Comparison of ENCODE assay signal across 24 mouse cellular contexts in the genomic region with DNA sequence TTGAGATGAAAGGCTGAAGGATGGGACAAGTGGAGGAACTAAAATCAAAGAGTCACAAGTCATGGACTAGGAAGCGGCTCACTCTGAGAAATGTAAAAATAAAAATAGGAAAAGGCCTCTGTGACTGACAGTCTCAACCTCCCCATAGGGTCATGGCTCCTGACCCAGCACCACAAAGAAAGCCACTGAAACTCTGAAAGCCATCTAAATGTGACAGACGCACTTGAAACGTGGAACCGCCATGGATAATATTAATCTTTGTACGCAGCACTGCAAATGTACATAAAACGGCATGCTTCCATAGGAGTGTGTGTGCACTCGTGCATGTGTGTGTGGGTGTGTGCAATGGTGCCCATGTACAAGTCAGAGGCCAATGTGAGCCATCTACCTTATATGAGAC. TPM values are rescaled to one million over a fixed set of nuclear protein-coding genes. Genes with fewer than 3 reads are reported as not detected.
DNase-seq lines count a peak whose midpoint lies in the region; ATAC-seq and TF ChIP-seq lines count a peak whose summit lies in the region.
"Had no signal": no experiment of that assay in that cellular context is flagged by ENCODE, and none has a peak within 500 bp of the region (broad histone marks: within the 10 kb centered on the region; RNA-seq: fewer than 3 reads in every experiment).

No protein-coding gene starts in this region.

- no peaks in the 10 kb centered on the region for H3K9me3 ChIP-seq in heart, embryonic 11.5 days (replicated peaks; ENCODE audit: control insufficient read depth, low read length)
- no peaks in the 10 kb centered on the region for H3K9me3 ChIP-seq in heart, embryonic 12.5 days (replicated peaks)
- H3K9me3 ChIP-seq in heart, embryonic 16.5 days (replicated peaks; ENCODE audit: control insufficient read depth, low read length) = no peaks in the 10 kb centered on the region
- no peaks in the 10 kb centered on the region for H3K9me3 ChIP-seq in midbrain, embryonic 11.5 days (ENCODE audit: control insufficient read depth, low read length)
- no peaks in the 10 kb centered on the region for H3K9me3 ChIP-seq in midbrain, postnatal 0 days (ENCODE audit: low read length)
- H3K9me3 ChIP-seq: embryonic facial prominence, embryonic 10.5 days; embryonic facial prominence, embryonic 12.5 days; forebrain, embryonic 13.5 days had no signal

- no peak for ATAC-seq in heart, embryonic 11.5 days (replicated peaks; ENCODE audit: insufficient number of reproducible peaks, low FRiP score, low TSS enrichment)
- ATAC-seq in heart, embryonic 12.5 days (ENCODE audit: insufficient number of reproducible peaks, low FRiP score) = no peak
- ATAC-seq in heart, embryonic 16.5 days (replicated peaks; ENCODE audit: extremely low read depth, insufficient read depth, low FRiP score) = no peak
- no peak for ATAC-seq in midbrain, embryonic 11.5 days (ENCODE audit: low FRiP score)
- no peak for ATAC-seq in midbrain, postnatal 0 days (ENCODE audit: low FRiP score)
- ATAC-seq: activated CD4-positive, CD25-positive, alpha-beta regulatory T cell, adult 4 months; CD4-positive, CD25-positive, alpha-beta regulatory T cell, adult 4 months; forebrain, embryonic 13.5 days; Patski had no signal

- 88% methylated on average over 7 of the region's 7 CpGs for WGBS in heart, embryonic 11.5 days (ENCODE audit: insufficient replicate concordance)
- 85% methylated on average over 7 of the region's 7 CpGs for WGBS in heart, embryonic 12.5 days
- WGBS in heart, embryonic 16.5 days = 88% methylated on average over 7 of the region's 7 CpGs
- WGBS in heart, adult 2 months = 95% methylated on average over 7 of the region's 7 CpGs
- WGBS in midbrain, embryonic 11.5 days = 91% methylated on average over 7 of the region's 7 CpGs
- 91% methylated on average over 7 of the region's 7 CpGs for WGBS in midbrain, postnatal 0 days

- no peak for TF ChIP-seq EP300 in heart, adult 2 months (IDR thresholded peaks at IDR 0.05; ENCODE audit: insufficient read depth, low read depth, low read length)

- no peak overlapping the region for H3K9ac ChIP-seq in heart, embryonic 11.5 days (ENCODE audit: low read depth, low read length)
- H3K9ac ChIP-seq in heart, embryonic 12.5 days = no peak overlapping the region
- H3K9ac ChIP-seq in heart, embryonic 16.5 days (ENCODE audit: low read length) = no peak overlapping the region
- no peak overlapping the region for H3K9ac ChIP-seq in heart, adult 2 months (ENCODE audit: low read depth, low read length)
- no peak overlapping the region for H3K9ac ChIP-seq in midbrain, embryonic 11.5 days (ENCODE audit: low read length)
- no peak overlapping the region for H3K9ac ChIP-seq in midbrain, postnatal 0 days (replicated peaks; ENCODE audit: low read length, poor library complexity, severe bottlenecking)
- H3K9ac ChIP-seq: embryonic facial prominence, embryonic 12.5 days; forebrain, embryonic 13.5 days had no signal

- H3K4me1 ChIP-seq in heart, embryonic 11.5 days (ENCODE audit: control insufficient read depth, insufficient read depth, low read length) = peaks cover 58% of the 10 kb centered on the region
- H3K4me1 ChIP-seq in heart, embryonic 12.5 days (replicated peaks) = peaks cover 85% of the 10 kb centered on the region
- peaks cover 69% of the 10 kb centered on the region for H3K4me1 ChIP-seq in heart, embryonic 16.5 days (ENCODE audit: control insufficient read depth, insufficient read depth, low read length)
- H3K4me1 ChIP-seq in heart, adult 2 months (ENCODE audit: control insufficient read depth, insufficient read depth, low read length) = peaks cover 20% of the 10 kb centered on the region
- peaks cover 20% of the 10 kb centered on the region for H3K4me1 ChIP-seq in midbrain, embryonic 11.5 days (ENCODE audit: control insufficient read depth, insufficient read depth, low read length)
- no peaks in the 10 kb centered on the region; the same call in 1 of the 2 replicates for H3K4me1 ChIP-seq in midbrain, postnatal 0 days (ENCODE audit: insufficient read depth, low read length)

- no peak overlapping the region for H3K4me2 ChIP-seq in heart, embryonic 11.5 days
- H3K4me2 ChIP-seq in heart, embryonic 12.5 days = no peak overlapping the region
- H3K4me2 ChIP-seq in heart, embryonic 16.5 days (ENCODE audit: low read depth, low read length) = no peak overlapping the region
- no peak overlapping the region for H3K4me2 ChIP-seq in midbrain, embryonic 11.5 days
- H3K4me2 ChIP-seq in midbrain, postnatal 0 days (ENCODE audit: low read depth, low read length, poor library complexity, severe bottlenecking) = no peak overlapping the region
- H3K4me2 ChIP-seq: embryonic facial prominence, embryonic 12.5 days; forebrain, embryonic 13.5 days had no signal

- TF ChIP-seq POLR2A in heart, adult 2 months (IDR thresholded peaks at IDR 0.05; ENCODE audit: insufficient read depth, low read depth, low read length) = no peak

- H3K4me3 ChIP-seq in heart, embryonic 11.5 days (ENCODE audit: low read depth, low read length) = no peak overlapping the region
- no peak overlapping the region for H3K4me3 ChIP-seq in heart, embryonic 12.5 days
- no peak overlapping the region for H3K4me3 ChIP-seq in heart, embryonic 16.5 days (ENCODE audit: low read length)
- H3K4me3 ChIP-seq in heart, adult 2 months = no peak overlapping the region
- no peak overlapping the region for H3K4me3 ChIP-seq in midbrain, embryonic 11.5 days (ENCODE audit: low read depth, low read length)
- no peak overlapping the region for H3K4me3 ChIP-seq in midbrain, postnatal 0 days (ENCODE audit: low read depth, low read length)
- H3K4me3 ChIP-seq: embryonic facial prominence, embryonic 10.5 days; embryonic facial prominence, embryonic 12.5 days; forebrain, embryonic 13.5 days had no signal

- no peak for TF ChIP-seq CTCF in heart, adult 2 months (IDR thresholded peaks at IDR 0.05)
- no peak for TF ChIP-seq CTCF in midbrain, postnatal 0 days (IDR thresholded peaks at IDR 0.05)

- no peak overlapping the region for H3K27ac ChIP-seq in heart, embryonic 11.5 days (ENCODE audit: low read depth, low read length)
- peak overlapping the region; percentile 24; the same call in 1 of the 2 replicates for H3K27ac ChIP-seq in heart, embryonic 12.5 days (ENCODE audit: poor library complexity, severe bottlenecking)
- H3K27ac ChIP-seq in heart, embryonic 16.5 days (ENCODE audit: low read length) = peak overlapping the region; percentile 33; the same call in 1 of the 2 replicates
- no peak overlapping the region for H3K27ac ChIP-seq in heart, adult 2 months
- H3K27ac ChIP-seq in midbrain, embryonic 11.5 days (ENCODE audit: low read depth, low read length) = no peak overlapping the region
- no peak overlapping the region for H3K27ac ChIP-seq in midbrain, postnatal 0 days (ENCODE audit: low read depth, low read length)
- H3K27ac ChIP-seq: embryonic facial prominence, embryonic 10.5 days; embryonic facial prominence, embryonic 12.5 days; forebrain, embryonic 13.5 days had no signal

- intact Hi-C loops in heart, adult 2 months (cut with DNase I) = no loop called here

- H3K36me3 ChIP-seq in heart, embryonic 11.5 days (ENCODE audit: control insufficient read depth, insufficient read depth, low read length) = no peaks in the 10 kb centered on the region
- peaks cover 4% of the 10 kb centered on the region; the same call in 1 of the 2 replicates for H3K36me3 ChIP-seq in heart, embryonic 12.5 days
- no peaks in the 10 kb centered on the region for H3K36me3 ChIP-seq in heart, embryonic 16.5 days (ENCODE audit: control insufficient read depth, insufficient read depth)
- peaks cover 4% of the 10 kb centered on the region for H3K36me3 ChIP-seq in heart, adult 2 months (ENCODE audit: control insufficient read depth, insufficient read depth, low read length)
- H3K36me3 ChIP-seq in midbrain, embryonic 11.5 days (ENCODE audit: control insufficient read depth, insufficient read depth, low read length) = no peaks in the 10 kb centered on the region
- no peaks in the 10 kb centered on the region for H3K36me3 ChIP-seq in midbrain, postnatal 0 days (ENCODE audit: insufficient read depth, low read length)
- H3K36me3 ChIP-seq: embryonic facial prominence, embryonic 10.5 days; embryonic facial prominence, embryonic 12.5 days; G1E had no signal

- DNase-seq in heart, adult 11 months = peak; percentile 66
- no peak for DNase-seq in heart, postnatal 4 days
- DNase-seq in heart, adult 2 months = no peak
- peak; percentile 82 for DNase-seq in midbrain, embryonic 11.5 days (ENCODE audit: low spot score, missing footprints)
- DNase-seq in midbrain, postnatal 0 days (ENCODE audit: low spot score) = no peak
- DNase-seq: adrenal gland, adult 8-10 months; adrenal gland, postnatal 14 days; B cell, adult 2 months; cerebellum, adult 11-12 months; cerebellum, adult 2 months; cerebellum, adult 9-10 months; cerebellum, postnatal 10 days; cerebellum, postnatal 25 days had no signal

- H3K79me2 ChIP-seq in heart, adult 2 months (replicated peaks; ENCODE audit: control insufficient read depth, insufficient read depth, low read length) = no peaks in the 10 kb centered on the region

- H3K27me3 ChIP-seq in heart, embryonic 11.5 days (ENCODE audit: control insufficient read depth, insufficient read depth, low read length) = no peaks in the 10 kb centered on the region
- no peaks in the 10 kb centered on the region for H3K27me3 ChIP-seq in heart, embryonic 12.5 days (replicated peaks)
- no peaks in the 10 kb centered on the region for H3K27me3 ChIP-seq in heart, embryonic 16.5 days (ENCODE audit: control insufficient read depth, insufficient read depth, low read length)
- H3K27me3 ChIP-seq in heart, adult 2 months (ENCODE audit: control insufficient read depth, insufficient read depth, low read length) = no peaks in the 10 kb centered on the region
- no peaks in the 10 kb centered on the region for H3K27me3 ChIP-seq in midbrain, embryonic 11.5 days (ENCODE audit: control insufficient read depth, insufficient read depth, low read length)
- no peaks in the 10 kb centered on the region for H3K27me3 ChIP-seq in midbrain, postnatal 0 days (ENCODE audit: insufficient read depth, low read length)
- H3K27me3 ChIP-seq: CH12.LX; embryonic facial prominence, embryonic 12.5 days; forebrain, embryonic 13.5 days; Patski had no signal

RNA-seq across cellular contexts. Expression of a gene that starts 34.9 kb away (rescaled TPM):
- polyA plus RNA-seq in heart, embryonic 11.5 days (2014; fragmentation: Nextera tagmentation; extraction: Ambion mirVana) = 58.3 and 66.5 TPM in 2 replicates
- 75.5 and 77.2 TPM in 2 replicates for polyA plus RNA-seq in heart, embryonic 12.5 days (2016; fragmentation: Nextera tagmentation; extraction: Ambion mirVana)
- 100 to 1,000 TPM; 160 to 163 TPM for total RNA-seq in heart, postnatal 4 days (2021)
- 61.8 and 66.0 TPM in 2 replicates for polyA plus RNA-seq in heart, embryonic 16.5 days (2015; fragmentation: Nextera tagmentation; extraction: Ambion mirVana)
- total RNA-seq in heart, adult 2 months (2021) = 10 to 100 TPM; 80.9 to 85.2 TPM
- 26.4 and 34.2 TPM in 2 replicates for polyA plus RNA-seq in heart, adult 2 months (2012; rRNA removed)
- 51.9 and 52.5 TPM in 2 replicates for polyA plus RNA-seq in midbrain, embryonic 11.5 days (2014; fragmentation: Nextera tagmentation; extraction: Ambion mirVana)
- total RNA-seq in midbrain, postnatal 0 days (2014; rRNA removed) = 33.9 and 37.9 TPM in 2 replicates
- polyA plus RNA-seq in midbrain, postnatal 0 days (2015; fragmentation: Nextera tagmentation; extraction: Ambion mirVana) = 20.9 and 23.4 TPM in 2 replicates
- total RNA-seq: CH12.LX had no signal
- polyA plus RNA-seq: G1E had no signal

Comparison
In these comparisons a context has a peak if more than half of its experiments do, and no peak if none do; other contexts are left out.
1. DNase-seq: peak in heart, adult 11 months (single experiment) and midbrain, embryonic 11.5 days (single experiment); none in heart, postnatal 4 days (single experiment), heart, adult 2 months (0 of 2) and midbrain, postnatal 0 days (single experiment).
2. H3K27ac ChIP-seq: peak in heart, embryonic 12.5 days (single experiment) and heart, embryonic 16.5 days (single experiment); none in heart, embryonic 11.5 days (single experiment), heart, adult 2 months (single experiment), midbrain, embryonic 11.5 days (single experiment) and midbrain, postnatal 0 days (single experiment).